18 mouse cellular contexts compared by ENCODE assay signal in the genomic region with DNA sequence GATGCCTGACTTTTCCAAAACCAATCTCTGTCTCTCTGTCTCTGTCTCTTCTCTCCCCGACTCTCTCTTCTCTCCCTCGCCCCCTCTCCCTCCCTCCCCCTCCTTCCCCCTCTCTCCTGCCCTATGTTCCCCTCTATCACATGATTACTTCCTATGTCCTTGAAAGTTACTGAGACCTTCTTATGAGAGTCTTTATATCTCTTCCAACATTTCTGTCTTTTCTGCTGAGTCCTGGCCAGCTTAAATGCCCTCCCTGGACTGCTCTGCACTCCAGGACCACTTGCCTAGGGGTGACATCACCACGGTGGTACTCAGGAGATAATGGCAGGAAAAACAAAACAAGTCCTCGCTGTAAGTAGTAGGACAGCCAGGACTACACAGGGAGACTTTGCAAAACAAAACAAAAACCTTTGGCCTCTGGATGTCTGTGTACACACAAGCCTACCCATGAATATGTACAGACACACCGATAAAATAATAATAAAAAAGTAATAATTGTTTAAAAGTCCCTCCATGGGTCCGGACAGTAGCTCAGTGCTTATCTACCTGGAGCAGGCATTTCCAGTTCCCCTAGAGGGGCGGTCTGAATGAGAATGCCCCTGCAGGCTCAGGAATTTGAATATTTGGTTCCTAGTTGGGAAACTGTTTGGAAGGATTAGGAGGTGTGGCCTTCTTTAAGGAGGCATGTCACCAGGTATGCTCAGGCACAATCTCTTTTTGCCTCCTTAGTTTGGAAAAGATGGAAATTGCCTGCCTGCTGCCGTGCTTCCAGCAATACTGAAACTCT. TPM values are rescaled to one million over a fixed set of nuclear protein-coding genes. Genes with fewer than 3 reads are reported as not detected.
DNase-seq lines count a peak whose midpoint lies in the region; ATAC-seq and TF ChIP-seq lines count a peak whose summit lies in the region.
"Had no signal": no experiment of that assay in that cellular context is flagged by ENCODE, and none has a peak within 500 bp of the region (broad histone marks: within the 10 kb centered on the region; RNA-seq: fewer than 3 reads in every experiment).

No protein-coding gene starts in this region.

- no peaks in the 10 kb centered on the region for H3K9me3 ChIP-seq in ES-Bruce4 (replicated peaks; ENCODE audit: control insufficient read depth, insufficient read depth, low read length, poor library complexity, severe bottlenecking)
- no peaks in the 10 kb centered on the region for H3K9me3 ChIP-seq in liver, postnatal 0 days (ENCODE audit: low read length)
- H3K9me3 ChIP-seq: embryonic facial prominence, embryonic 15.5 days; limb, embryonic 12.5 days; midbrain, embryonic 13.5 days had no signal

- H3K4me2 ChIP-seq in liver, postnatal 0 days (ENCODE audit: low read depth, low read length) = peak overlapping the region; percentile 24; the same call in 1 of the 2 replicates
- H3K4me2 ChIP-seq: embryonic facial prominence, embryonic 15.5 days; limb, embryonic 12.5 days; midbrain, embryonic 13.5 days had no signal

- no peak for TF ChIP-seq CTCF in liver, adult 2 months (IDR thresholded peaks at IDR 0.05; ENCODE audit: low read depth, low read length)
- no peak for TF ChIP-seq CTCF in ES-Bruce4 (IDR thresholded peaks at IDR 0.05; ENCODE audit: low read depth, low read length)
- no peak for TF ChIP-seq CTCF in bone marrow, adult 2 months (IDR thresholded peaks at IDR 0.05; ENCODE audit: control insufficient read depth, insufficient read depth, low read length)
- no peak for TF ChIP-seq CTCF in liver, postnatal 0 days (IDR thresholded peaks at IDR 0.05; ENCODE audit: low read depth)

- peak; percentile 13 for ATAC-seq in liver, postnatal 0 days
- ATAC-seq: midbrain, embryonic 13.5 days had no signal

- WGBS in liver, adult 2 months = 55% methylated on average over 8 of the region's 8 CpGs
- WGBS in bone marrow, adult 2 months = 30% methylated on average over 8 of the region's 8 CpGs
- WGBS in liver, postnatal 0 days (ENCODE audit: insufficient replicate concordance) = 32% methylated on average over 8 of the region's 8 CpGs

- H3K9ac ChIP-seq in liver, adult 2 months (ENCODE audit: low read depth, low read length) = no peak overlapping the region
- H3K9ac ChIP-seq in ES-Bruce4 (ENCODE audit: low read depth, poor library complexity, severe bottlenecking) = no peak overlapping the region
- no peak overlapping the region; the same call in 1 of the 2 replicates for H3K9ac ChIP-seq in liver, postnatal 0 days (replicated peaks)
- H3K9ac ChIP-seq: embryonic facial prominence, embryonic 15.5 days; limb, embryonic 12.5 days; midbrain, embryonic 13.5 days had no signal

- H3K27ac ChIP-seq in liver, adult 2 months (replicated peaks; ENCODE audit: insufficient read depth, low read depth, low read length) = peak overlapping the region; percentile 44
- H3K27ac ChIP-seq in ES-Bruce4 (ENCODE audit: insufficient read depth, low read length) = peak overlapping the region; percentile 67
- peak overlapping the region; percentile 87; the same call in 1 of the 2 replicates for H3K27ac ChIP-seq in bone marrow, adult 2 months (ENCODE audit: control insufficient read depth, insufficient read depth, low read depth, low read length, poor library complexity)
- peak overlapping the region; percentile 81 for H3K27ac ChIP-seq in liver, postnatal 0 days (ENCODE audit: low read depth)
- H3K27ac ChIP-seq: embryonic facial prominence, embryonic 15.5 days; limb, embryonic 12.5 days; midbrain, embryonic 13.5 days had no signal

- no peak overlapping the region for H3K4me3 ChIP-seq in liver, adult 2 months (ENCODE audit: insufficient read depth, low read depth, low read length)
- H3K4me3 ChIP-seq in ES-Bruce4 (ENCODE audit: low read depth, low read length) = no peak overlapping the region
- no peak overlapping the region for H3K4me3 ChIP-seq in bone marrow, adult 2 months (replicated peaks; ENCODE audit: control insufficient read depth, low read depth, low read length)
- H3K4me3 ChIP-seq in liver, postnatal 0 days (ENCODE audit: low read depth, low read length) = no peak overlapping the region
- H3K4me3 ChIP-seq: embryonic facial prominence, embryonic 15.5 days; limb, embryonic 12.5 days; midbrain, embryonic 13.5 days; myocyte had no signal

- no peaks in the 10 kb centered on the region for H3K36me3 ChIP-seq in liver, adult 2 months (ENCODE audit: control insufficient read depth, insufficient read depth, low read length)
- H3K36me3 ChIP-seq in ES-Bruce4 (ENCODE audit: control insufficient read depth, insufficient read depth, low read length, poor library complexity, severe bottlenecking) = no peaks in the 10 kb centered on the region
- no peaks in the 10 kb centered on the region for H3K36me3 ChIP-seq in liver, postnatal 0 days (replicated peaks; ENCODE audit: insufficient read depth, low read length)
- H3K36me3 ChIP-seq: embryonic facial prominence, embryonic 15.5 days; limb, embryonic 12.5 days; midbrain, embryonic 13.5 days had no signal

- no peaks in the 10 kb centered on the region for H3K4me1 ChIP-seq in liver, adult 2 months (ENCODE audit: control insufficient read depth, insufficient read depth, low read length)
- H3K4me1 ChIP-seq in ES-Bruce4 (ENCODE audit: control insufficient read depth, insufficient read depth, low read length) = peaks cover 6% of the 10 kb centered on the region
- peaks cover 7% of the 10 kb centered on the region for H3K4me1 ChIP-seq in bone marrow, adult 2 months (ENCODE audit: control insufficient read depth, insufficient read depth, low read length)
- peaks cover 18% of the 10 kb centered on the region for H3K4me1 ChIP-seq in liver, postnatal 0 days (ENCODE audit: insufficient read depth)
- H3K4me1 ChIP-seq: limb, embryonic 12.5 days; midbrain, embryonic 13.5 days had no signal

- no peaks in the 10 kb centered on the region for H3K27me3 ChIP-seq in liver, adult 2 months (ENCODE audit: control insufficient read depth, insufficient read depth, low read length)
- H3K27me3 ChIP-seq in ES-Bruce4 (ENCODE audit: control insufficient read depth, insufficient read depth, low read length, poor library complexity, severe bottlenecking) = no peaks in the 10 kb centered on the region
- no peaks in the 10 kb centered on the region for H3K27me3 ChIP-seq in liver, postnatal 0 days (ENCODE audit: insufficient read depth, low read length)
- H3K27me3 ChIP-seq: embryonic facial prominence, embryonic 15.5 days; limb, embryonic 12.5 days; midbrain, embryonic 13.5 days had no signal

- TF ChIP-seq POLR2A in liver, adult 2 months (IDR thresholded peaks at IDR 0.05; ENCODE audit: extremely low read depth, insufficient read depth, low read length) = no peak
- no peak for TF ChIP-seq POLR2A in ES-Bruce4 (IDR thresholded peaks at IDR 0.05; ENCODE audit: insufficient read depth, low read length)
- no peak for TF ChIP-seq POLR2A in bone marrow, adult 2 months (IDR thresholded peaks at IDR 0.05; ENCODE audit: borderline replicate concordance, control insufficient read depth, low read depth, low read length)

- no peaks in the 10 kb centered on the region for H3K79me2 ChIP-seq in liver, adult 2 months (ENCODE audit: control insufficient read depth, insufficient read depth, low read length)

- 0 out of 2 replicates have a peak, but pooled peaks have one; percentile 11 for TF ChIP-seq EP300 in ES-Bruce4 (IDR thresholded peaks at IDR 0.05; ENCODE audit: insufficient read depth, low read depth, low read length)
- TF ChIP-seq EP300 in liver, postnatal 0 days (IDR thresholded peaks at IDR 0.05; ENCODE audit: low read depth) = no peak

- DNase-seq in liver, adult 2 months (ENCODE audit: extremely low read depth, low read depth, low spot score) = no peak
- no peak for DNase-seq in liver
- DNase-seq in liver, postnatal 0 days = no peak
- no peak for DNase-seq in gastrocnemius, adult 8-10 months (ENCODE audit: low spot score in 2 of 2)
- no peak for DNase-seq in right cerebral cortex, postnatal 10 days (ENCODE audit: low spot score in 2 of 2)
- DNase-seq in cerebellum, adult 8-10 months = no peak
- DNase-seq: cerebellum, adult 9-10 months; layer of hippocampus, postnatal 36 days had no signal

RNA-seq across cellular contexts. Expression of gene Ubald2, which starts 9.1 kb away (rescaled TPM):
- 16.1 and 16.6 TPM in 2 replicates for total RNA-seq in liver, adult 2 months (2014; rRNA removed)
- polyA plus RNA-seq in liver, adult 2 months (2012; rRNA removed) = 45.7 and 72.0 TPM in 2 replicates
- 443 and 531 TPM in 2 replicates for polyA plus RNA-seq in ES-Bruce4 (2011; ENCODE audit: insufficient read depth, insufficient read length, low read depth, missing spikeins)
- polyA plus RNA-seq in bone marrow, adult 2 months (2011; ENCODE audit: insufficient read depth, insufficient read length, low replicate concordance, missing spikeins) = 157 and 172 TPM in 2 replicates
- polyA plus RNA-seq in liver, postnatal 0 days (2015; fragmentation: Nextera tagmentation; extraction: Ambion mirVana) = 29.2 and 29.8 TPM in 2 replicates
- total RNA-seq in gastrocnemius, adult 8-10 months (2022) = 10 to 100 TPM; 35.1 to 63.5 (median 47.7) TPM

RNA-seq across cellular contexts. Expression of gene Rnf157, which starts 12.0 kb away (rescaled TPM):
- 1.0 and 1.3 TPM in 2 replicates for total RNA-seq in liver, adult 2 months (2014; rRNA removed)
- polyA plus RNA-seq in liver, adult 2 months (2012; rRNA removed) = 0.75 and 0.87 TPM in 2 replicates
- polyA plus RNA-seq in ES-Bruce4 (2011; ENCODE audit: insufficient read depth, insufficient read length, low read depth, missing spikeins) = 23.1 and 31.8 TPM in 2 replicates
- 14.2 and 14.5 TPM in 2 replicates for polyA plus RNA-seq in bone marrow, adult 2 months (2011; ENCODE audit: insufficient read depth, insufficient read length, low replicate concordance, missing spikeins)
- polyA plus RNA-seq in liver, postnatal 0 days (2015; fragmentation: Nextera tagmentation; extraction: Ambion mirVana) = 1.5 and 2.2 TPM in 2 replicates
- total RNA-seq in gastrocnemius, adult 8-10 months (2022) = 10 to 100 TPM; 23.0 to 29.5 (median 24.2) TPM

RNA-seq across cellular contexts. Expression of gene Qrich2, which starts 41.2 kb away (rescaled TPM):
- total RNA-seq in liver, adult 2 months (2014; rRNA removed) = 0.07 TPM in 1 of 2 replicates, not detected in the other
- polyA plus RNA-seq in liver, adult 2 months (2012; rRNA removed) = 0.05 and 0.11 TPM in 2 replicates
- polyA plus RNA-seq in ES-Bruce4 (2011; ENCODE audit: insufficient read depth, insufficient read length, low read depth, missing spikeins) = 0.58 and 1.3 TPM in 2 replicates
- polyA plus RNA-seq in bone marrow, adult 2 months (2011; ENCODE audit: insufficient read depth, insufficient read length, low replicate concordance, missing spikeins) = not detected in 2 replicates
- 0.06 TPM in 1 of 2 replicates, not detected in the other for polyA plus RNA-seq in liver, postnatal 0 days (2015; fragmentation: Nextera tagmentation; extraction: Ambion mirVana)
- not detected for total RNA-seq in gastrocnemius, adult 8-10 months (2022)
- total RNA-seq: adrenal gland, adult 2 months; granulocyte monocyte progenitor cell, adult 5-6 weeks; hematopoietic stem cell, adult 5-6 weeks; layer of hippocampus, postnatal 36 days had no signal
- polyA plus RNA-seq: forebrain, embryonic 11.5 days; midbrain, embryonic 13.5 days; myocyte had no signal
